Mouse (Mus musculus): ENCODE data around the gene Immp2l.
"Not testable (repeated sequence)": the region's sequence is repeated elsewhere in the genome, so short reads cannot be mapped to it uniquely, and the experiment has no call there.

The Immp2l gene

GRCm38 (mm10) chr12:41682141-41682540 is 658.3 kb downstream of the Immp2l start:
- DNase-seq (ENCODE audit: low read depth): no peak

- DNase-seq (ENCODE audit: low read depth): no peak
Observed at GRCm38 (mm10) chr12:41689809-41690208, 665.9 kb downstream of the Immp2l start.

- no peak for DNase-seq (ENCODE audit: low read depth)
Observed at GRCm38 (mm10) chr12:41710608-41711007, 686.7 kb downstream of the Immp2l start.

- no peak for DNase-seq (ENCODE audit: low read depth)
Observed at GRCm38 (mm10) chr12:41716946-41717345, 693.1 kb downstream of the Immp2l start.

GRCm38 (mm10) chr12:41724585-41724984 is 700.7 kb downstream of the Immp2l start:
- no peak for DNase-seq (ENCODE audit: low read depth)

GRCm38 (mm10) chr12:41726720-41727119 is 702.8 kb downstream of the Immp2l start:
- no peak for DNase-seq (ENCODE audit: low read depth)

GRCm38 (mm10) chr12:41727221-41727620 is 703.3 kb downstream of the Immp2l start:
- no peak for DNase-seq (ENCODE audit: low read depth)

- DNase-seq (ENCODE audit: low read depth): peak; percentile 51
Observed at GRCm38 (mm10) chr12:41727764-41728338, 704.0 kb downstream of the Immp2l start.

GRCm38 (mm10) chr12:41728467-41728866 is 704.6 kb downstream of the Immp2l start:
- DNase-seq (ENCODE audit: low read depth): peak; percentile 22

- DNase-seq (ENCODE audit: low read depth): no peak
Observed at GRCm38 (mm10) chr12:41729780-41730179, 705.9 kb downstream of the Immp2l start.

- no peak for DNase-seq (ENCODE audit: low read depth)
Observed at GRCm38 (mm10) chr12:41733168-41733567, 709.3 kb downstream of the Immp2l start.

GRCm38 (mm10) chr12:41742887-41743286 is 719.0 kb downstream of the Immp2l start:
- DNase-seq (ENCODE audit: low read depth): no peak

- no peak for DNase-seq (ENCODE audit: low read depth)
Observed at GRCm38 (mm10) chr12:41763396-41763795, 739.5 kb downstream of the Immp2l start.

- no peak for DNase-seq (ENCODE audit: low read depth)
Observed at GRCm38 (mm10) chr12:41773961-41774360, 750.1 kb downstream of the Immp2l start.

GRCm38 (mm10) chr12:41774623-41775323 is 750.9 kb downstream of the Immp2l start:
- DNase-seq (ENCODE audit: low read depth): no peak

GRCm38 (mm10) chr12:41777762-41778161 is 753.9 kb downstream of the Immp2l start:
- not testable (repeated sequence) for DNase-seq (ENCODE audit: low read depth)

- DNase-seq (ENCODE audit: low read depth): not testable (repeated sequence)
Observed at GRCm38 (mm10) chr12:41793681-41794080, 769.8 kb downstream of the Immp2l start.

- DNase-seq (ENCODE audit: low read depth): no peak
Observed at GRCm38 (mm10) chr12:41829517-41829916, 805.6 kb downstream of the Immp2l start.

- DNase-seq (ENCODE audit: low read depth): no peak
Observed at GRCm38 (mm10) chr12:41831731-41832130, 807.8 kb downstream of the Immp2l start.

- DNase-seq (ENCODE audit: low read depth): no peak
Observed at GRCm38 (mm10) chr12:41834646-41835045, 810.8 kb downstream of the Immp2l start.

GRCm38 (mm10) chr12:41838334-41838847 is 814.5 kb downstream of the Immp2l start:
- DNase-seq (ENCODE audit: low read depth): no peak

GRCm38 (mm10) chr12:41839241-41839640 is 815.4 kb downstream of the Immp2l start:
- no peak for DNase-seq (ENCODE audit: low read depth)

GRCm38 (mm10) chr12:41842694-41843329 is 818.9 kb downstream of the Immp2l start:
- no peak for DNase-seq (ENCODE audit: low read depth)

Data from naive thymus-derived CD4-positive, alpha-beta T cell, adult 2 months (primary cell).